Mouse (Mus musculus) midbrain, embryonic 14.5 days (tissue): ENCODE results near the gene Tspan9. TPM values are rescaled to one million over a fixed set of nuclear protein-coding genes. Genes with fewer than 3 reads are reported as not detected.

ENCODE experiments used
- ATAC-seq: fragments of 200-750 bp; cut with Nextera tagmentation; 2 replicates; pipeline ENCODE4 v1.8.0; 2017; ENCODE audit warnings: moderate number of reproducible peaks, moderate library complexity; ENCODE audit not compliant: low FRiP score, low TSS enrichment
- DNase-seq: peaks from one replicate; pipeline ENCODE4 v3.0.0-alpha.2; 2015
- H3K27ac ChIP-seq: fragments of 300-500 bp; sonication (generic); replicated peaks from 2 replicates; pipeline ENCODE4 v1.5.1; 2014; ENCODE audit warnings: mild to moderate bottlenecking, low read depth, low read length, moderate library complexity
- H3K27me3 ChIP-seq: fragments of 300-500 bp; sonication (generic); 2 replicates; pipeline ENCODE4 v1.6.1; 2014; ENCODE audit warnings: low read length, control low read depth, mixed read lengths; ENCODE audit not compliant: control insufficient read depth, insufficient read depth
- H3K36me3 ChIP-seq: fragments of 300-500 bp; sonication (generic); 2 replicates; pipeline ENCODE4 v1.6.1; 2014; ENCODE audit warnings: low read length, control low read depth; ENCODE audit not compliant: control insufficient read depth, insufficient read depth
- H3K4me1 ChIP-seq: fragments of 300-500 bp; sonication (generic); 2 replicates; pipeline ENCODE4 v1.6.1; 2014; ENCODE audit warnings: mild to moderate bottlenecking, antibody characterized with exemption, low read length, control low read depth; ENCODE audit not compliant: control insufficient read depth, insufficient read depth
- H3K4me2 ChIP-seq: fragments of 300-500 bp; sonication (generic); 2 replicates; pipeline ENCODE4 v1.6.1; 2014; ENCODE audit warnings: mild to moderate bottlenecking, low read length, moderate library complexity
- H3K4me3 ChIP-seq: fragments of 300-500 bp; sonication (generic); replicated peaks from 2 replicates; pipeline ENCODE4 v1.5.1; 2014; ENCODE audit warnings: low read depth, low read length
- H3K9ac ChIP-seq: fragments of 300-500 bp; sonication (generic); replicated peaks from 2 replicates; pipeline ENCODE4 v1.6.1; 2014; ENCODE audit warnings: mild to moderate bottlenecking, low read length, moderate library complexity
- H3K9me3 ChIP-seq: fragments of 300-500 bp; sonication (generic); 2 replicates; pipeline ENCODE4 v1.6.1; 2016; ENCODE audit warnings: low read length, control low read depth, mixed read lengths; ENCODE audit not compliant: control insufficient read depth
- WGBS: fragments of 180-500 bp; shearing (Covaris S2); extraction: QIAGEN DNeasy Blood & Tissue Kit; methylation state at CpG from one replicate; pipeline ENCODE4 v1.1.7; 2014; 5-methylcytosine and 5-hydroxymethylcytosine counted together
- polyA plus RNA-seq: library from polyadenylated mRNA; unstranded; fragments of >200 nt; fragmentation: Nextera tagmentation; extraction: Ambion mirVana; gene quantifications from 2 replicates; pipeline ENCODE4 v1.2.1, GENCODE M21; 2014

The Tspan9 gene
- polyA plus RNA-seq, 1 experiment from 2014 or later = 31.1 TPM

DNA sequence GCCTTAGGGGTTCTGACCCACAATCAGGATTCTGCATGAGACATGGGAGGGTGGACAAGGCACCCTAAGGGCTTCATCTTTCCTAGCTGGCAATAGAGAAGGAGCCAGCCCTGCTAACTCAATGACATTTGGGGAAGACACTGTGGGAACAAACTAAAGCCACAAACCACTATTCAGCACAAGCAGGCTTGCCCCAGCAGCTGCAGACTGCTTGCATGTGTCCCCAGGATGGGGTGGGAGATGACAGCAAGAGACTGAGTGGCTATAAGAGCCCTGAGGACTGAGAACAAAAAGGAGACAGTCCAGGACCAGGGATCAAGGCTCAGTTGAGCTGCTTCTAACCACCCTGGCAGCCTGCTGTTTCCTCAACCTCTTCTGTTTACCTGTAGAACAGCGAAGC lies 141.8 kb downstream of the Tspan9 start:
- ATAC-seq (no peak), DNase-seq (no peak)
- WGBS = 28% methylated on average over 1 of the region's 1 CpGs
- H3K36me3 ChIP-seq = no peaks in the 10 kb centered on the region
- H3K4me2 ChIP-seq = no peak overlapping the region
- H3K9ac ChIP-seq = no peak overlapping the region
- peaks cover 11% of the 10 kb centered on the region; the same call in 1 of the 2 replicates for H3K4me1 ChIP-seq
- H3K9me3 ChIP-seq = no peaks in the 10 kb centered on the region
- H3K27ac ChIP-seq = no peak overlapping the region
- no peaks in the 10 kb centered on the region for H3K27me3 ChIP-seq
- no peak overlapping the region for H3K4me3 ChIP-seq

DNA sequence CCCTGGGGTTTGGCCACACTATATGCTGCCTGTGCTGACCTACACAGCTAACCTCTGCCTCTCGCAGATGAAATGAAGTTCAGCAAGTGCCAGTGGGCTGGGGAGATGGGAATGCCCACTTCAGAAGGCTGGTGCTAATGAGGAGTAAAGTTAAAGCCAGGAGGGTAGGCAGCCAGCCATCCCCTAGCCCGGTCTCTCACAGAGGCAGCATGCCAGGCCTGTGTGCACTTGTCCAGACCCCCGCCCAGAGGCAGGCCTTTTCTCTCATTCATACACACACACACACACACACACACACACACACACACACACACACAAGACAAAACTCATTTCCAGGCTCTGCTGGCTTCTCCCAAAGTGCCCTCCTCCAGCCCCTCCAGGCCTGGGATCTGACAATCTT lies 142.6 kb downstream of the Tspan9 start:
- 0 out of 2 replicates have a peak, but pooled peaks have one; percentile 26 for ATAC-seq
- Histone ChIP-seq H3K4me1 (0 out of 2 replicates have a peak, but pooled peaks cover 7% of the 10 kb centered on the region), H3K9ac (no peak overlapping the region), H3K4me2 (no peak overlapping the region), H3K36me3 (no peaks in the 10 kb centered on the region), H3K27ac (no peak overlapping the region), H3K27me3 (no peaks in the 10 kb centered on the region), H3K9me3 (no peaks in the 10 kb centered on the region), H3K4me3 (no peak overlapping the region)
- WGBS = 76% methylated on average over 3 of the region's 3 CpGs
- no peak for DNase-seq

DNA sequence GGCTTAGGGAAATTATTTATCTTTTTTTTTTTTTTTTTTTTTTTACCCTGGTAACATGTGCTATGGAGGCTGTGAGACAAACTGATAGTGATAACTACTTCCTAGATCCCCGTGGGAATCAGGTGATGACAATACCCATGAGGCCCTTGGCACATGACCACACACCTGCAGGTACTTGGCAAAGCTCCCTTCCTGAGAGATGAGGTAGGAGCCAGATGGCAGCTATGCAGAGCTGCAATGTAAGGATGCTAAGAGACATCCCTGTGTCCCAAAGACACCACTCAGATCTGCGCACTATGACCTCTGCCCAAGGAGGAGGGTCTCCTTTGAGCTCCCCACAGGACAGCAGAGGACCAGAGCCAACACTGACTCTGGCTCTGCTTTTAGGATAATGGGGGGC lies 144.3 kb downstream of the Tspan9 start:
- Histone ChIP-seq H3K4me2 (no peak overlapping the region), H3K27me3 (no peaks in the 10 kb centered on the region), H3K9ac (no peak overlapping the region), H3K4me1 (0 out of 2 replicates have a peak, but pooled peaks cover 6% of the 10 kb centered on the region), H3K36me3 (no peaks in the 10 kb centered on the region), H3K27ac (no peak overlapping the region), H3K4me3 (no peak overlapping the region), H3K9me3 (no peaks in the 10 kb centered on the region)
- 87% methylated on average over 2 of the region's 2 CpGs for WGBS
- no peak for ATAC-seq
- DNase-seq = no peak

DNA sequence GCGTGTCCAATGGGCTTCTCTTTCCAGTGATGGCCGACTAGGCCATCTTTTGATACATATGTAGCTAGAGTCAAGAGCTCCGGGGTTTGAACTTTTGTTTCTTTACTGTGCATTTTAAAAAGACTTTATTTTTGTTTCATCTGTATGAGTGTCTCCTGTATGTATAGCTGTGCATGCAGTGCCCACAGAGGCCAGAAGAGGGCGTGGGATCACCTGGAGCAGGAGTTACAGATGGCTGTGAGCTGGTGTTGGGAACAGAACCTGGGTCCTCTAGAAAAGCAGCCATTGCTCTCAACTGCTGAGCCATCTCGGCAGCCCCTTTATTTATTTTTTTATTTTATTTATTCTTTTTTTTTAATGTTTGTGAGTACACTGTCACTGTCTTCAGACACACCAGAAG lies 146.5 kb downstream of the Tspan9 start:
- DNase-seq = no peak
- 78% methylated on average over 4 of the region's 5 CpGs for WGBS
- no peak for ATAC-seq

DNA sequence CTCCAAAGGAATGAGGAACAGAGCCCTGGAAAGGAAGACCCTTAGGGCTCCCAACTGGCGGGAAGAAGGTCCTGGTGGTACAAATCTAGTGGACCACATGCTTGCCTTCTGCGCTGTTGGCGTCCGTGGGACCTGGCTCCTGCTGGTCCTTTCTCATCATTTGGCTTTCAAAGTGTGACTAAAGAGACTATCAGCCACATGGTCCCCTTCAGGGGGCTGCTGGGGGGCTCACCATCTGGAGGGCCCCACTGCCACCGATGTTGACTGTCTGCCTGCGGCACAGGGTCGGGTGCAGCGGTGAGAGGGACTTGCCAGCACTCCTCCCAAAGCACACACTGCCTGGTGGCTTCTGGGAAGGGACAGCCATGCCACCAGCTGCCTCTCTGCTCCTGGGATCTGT lies 150.4 kb downstream of the Tspan9 start:
- no peaks in the 10 kb centered on the region for H3K27me3 ChIP-seq
- no peaks in the 10 kb centered on the region for H3K36me3 ChIP-seq
- WGBS = 87% methylated on average over 8 of the region's 8 CpGs
- no peak overlapping the region for H3K9ac ChIP-seq
- H3K4me2 ChIP-seq = no peak overlapping the region
- no peaks in the 10 kb centered on the region for H3K4me1 ChIP-seq
- DNase-seq (no peak), ATAC-seq (no peak)
- H3K4me3 ChIP-seq = no peak overlapping the region
- H3K9me3 ChIP-seq = no peaks in the 10 kb centered on the region
- no peak overlapping the region for H3K27ac ChIP-seq

More for the DNA sequence above, 146.5 kb downstream of the Tspan9 start:
- H3K9me3 ChIP-seq = no peaks in the 10 kb centered on the region
- no peak overlapping the region for H3K27ac ChIP-seq
- H3K4me1 ChIP-seq = 0 out of 2 replicates have a peak, but pooled peaks cover 2% of the 10 kb centered on the region
- no peaks in the 10 kb centered on the region for H3K27me3 ChIP-seq
- H3K9ac ChIP-seq = no peak overlapping the region
- no peak overlapping the region for H3K4me2 ChIP-seq
- no peaks in the 10 kb centered on the region for H3K36me3 ChIP-seq
- no peak overlapping the region for H3K4me3 ChIP-seq

DNA sequence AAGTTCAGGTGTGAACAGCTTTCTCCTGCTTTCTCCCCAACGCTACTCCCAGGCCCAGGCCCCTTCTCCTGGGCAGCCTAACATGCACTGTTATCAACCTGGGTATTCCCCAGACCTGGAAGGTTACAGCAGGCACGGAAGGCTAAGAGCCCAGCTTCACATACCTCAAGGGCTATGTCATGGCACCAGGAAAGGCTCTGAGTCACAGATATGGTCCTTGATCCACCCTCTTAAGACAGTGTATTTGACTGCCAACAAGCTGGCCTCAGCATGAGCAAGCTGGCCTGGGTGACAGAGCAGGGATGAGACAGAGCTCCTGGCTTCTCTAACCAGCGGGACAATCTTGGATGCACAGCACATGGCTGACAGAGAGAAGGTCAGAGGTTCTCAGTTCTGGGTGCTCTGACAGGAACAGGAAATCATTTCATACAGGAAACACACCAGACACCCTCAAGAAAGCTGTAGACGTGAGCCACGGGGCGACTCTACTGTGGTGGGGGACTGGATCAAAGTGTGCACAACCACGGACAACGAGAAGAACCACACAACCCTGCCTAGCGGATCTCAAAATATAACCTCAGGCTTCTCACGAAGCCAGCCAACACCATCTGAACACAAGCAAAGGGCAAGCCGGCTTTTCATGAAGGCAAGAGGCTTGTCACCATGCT lies 151.8 kb downstream of the Tspan9 start:
- no peaks in the 10 kb centered on the region for H3K4me1 ChIP-seq
- H3K27me3 ChIP-seq = no peaks in the 10 kb centered on the region
- no peaks in the 10 kb centered on the region for H3K36me3 ChIP-seq
- 93% methylated on average over 11 of the region's 11 CpGs for WGBS
- no peak overlapping the region for H3K4me2 ChIP-seq
- H3K9me3 ChIP-seq = no peaks in the 10 kb centered on the region
- ATAC-seq (no peak), DNase-seq (no peak)
- H3K4me3 ChIP-seq = no peak overlapping the region
- no peak overlapping the region for H3K9ac ChIP-seq
- H3K27ac ChIP-seq = no peak overlapping the region

DNA sequence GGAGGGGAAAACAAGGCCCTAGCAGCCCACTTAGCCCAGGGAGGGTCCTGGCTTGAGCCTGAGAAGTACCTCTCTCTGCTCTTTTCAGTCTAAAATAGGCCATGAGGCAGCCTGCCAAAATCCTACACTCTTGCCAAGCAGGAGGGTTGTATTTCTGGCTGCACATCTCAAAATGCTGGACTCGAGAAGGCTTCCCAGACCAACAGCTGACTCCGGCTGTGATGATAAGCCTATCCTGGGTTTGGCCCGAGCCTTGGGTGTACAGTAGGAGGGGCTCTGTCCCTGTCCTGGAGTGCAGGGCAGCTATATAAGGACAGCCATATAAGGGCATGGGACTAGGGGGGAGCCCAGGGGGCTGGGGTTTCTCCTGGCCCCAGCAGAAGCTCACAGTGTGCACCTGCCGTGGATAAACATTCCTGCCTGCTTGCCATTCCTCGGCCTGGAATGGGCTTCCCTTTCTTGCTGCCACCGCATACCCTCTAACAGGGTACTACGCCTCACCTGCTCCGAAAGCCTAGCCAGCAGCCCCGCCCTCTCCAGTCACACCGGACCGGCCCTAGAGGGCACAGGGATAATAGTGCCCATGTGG lies 153.7 kb downstream of the Tspan9 start:
- ATAC-seq (no peak), DNase-seq (peak; percentile 60)
- Histone ChIP-seq H3K9me3 (no peaks in the 10 kb centered on the region), H3K36me3 (no peaks in the 10 kb centered on the region), H3K27me3 (no peaks in the 10 kb centered on the region), H3K9ac (no peak overlapping the region), H3K27ac (no peak overlapping the region), H3K4me2 (no peak overlapping the region), H3K4me1 (no peaks in the 10 kb centered on the region), H3K4me3 (no peak overlapping the region)
- 73% methylated on average over 11 of the region's 11 CpGs for WGBS

DNA sequence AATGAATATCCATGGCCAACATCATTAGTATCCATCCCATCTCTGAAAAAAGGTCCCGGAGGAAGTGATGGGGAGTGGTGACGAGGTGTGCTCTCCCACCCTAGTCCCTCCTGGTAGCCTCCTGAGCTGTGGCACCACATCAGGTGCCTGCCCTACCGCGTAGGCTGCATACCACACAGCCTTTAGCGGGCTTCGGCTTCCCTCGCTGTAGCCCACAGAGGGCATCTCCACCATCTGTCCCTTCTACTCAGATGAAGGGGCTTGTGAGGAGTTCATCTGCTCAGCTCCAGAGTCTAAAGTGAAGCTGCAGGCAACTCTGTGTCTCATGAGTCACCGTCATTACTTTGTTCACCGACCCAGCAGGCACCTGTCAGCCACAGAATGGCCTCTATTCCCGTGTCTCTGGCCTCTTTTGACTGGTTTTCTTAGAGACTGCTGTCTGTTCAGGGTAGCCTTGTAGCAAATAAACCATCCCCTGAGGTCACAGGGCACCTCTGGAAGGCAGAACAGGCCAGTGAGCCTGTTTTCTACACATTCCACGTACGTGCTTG lies 154.4 kb downstream of the Tspan9 start:
- H3K9ac ChIP-seq = no peak overlapping the region
- ATAC-seq (no peak), DNase-seq (no peak)
- no peaks in the 10 kb centered on the region for H3K9me3 ChIP-seq
- H3K4me1 ChIP-seq = no peaks in the 10 kb centered on the region
- 71% methylated on average over 12 of the region's 12 CpGs for WGBS
- no peaks in the 10 kb centered on the region for H3K27me3 ChIP-seq
- no peaks in the 10 kb centered on the region for H3K36me3 ChIP-seq
- no peak overlapping the region for H3K4me2 ChIP-seq
- no peak overlapping the region for H3K4me3 ChIP-seq
- H3K27ac ChIP-seq = no peak overlapping the region

DNA sequence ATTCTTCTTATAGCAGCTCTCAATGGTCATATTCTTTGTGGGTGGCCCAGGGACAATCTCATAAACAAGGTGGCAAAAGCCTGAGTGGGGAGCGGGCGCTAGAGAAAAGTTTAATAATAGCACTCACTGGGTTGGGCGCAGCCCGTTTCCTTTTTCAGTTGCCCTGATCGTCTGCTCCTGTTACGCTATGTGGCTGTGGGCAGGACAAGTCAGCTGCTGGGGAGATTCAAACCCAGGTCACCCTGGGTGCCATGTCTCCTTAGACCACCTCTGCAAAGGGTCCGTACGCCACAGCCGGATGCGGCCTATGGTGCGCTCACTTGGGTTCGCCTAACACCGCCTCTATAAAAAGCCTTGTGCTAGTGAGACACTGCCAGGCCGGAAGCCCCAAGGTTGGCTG lies 156.0 kb downstream of the Tspan9 start:
- Histone ChIP-seq H3K4me3 (no peak overlapping the region), H3K4me1 (no peaks in the 10 kb centered on the region), H3K4me2 (no peak overlapping the region), H3K27me3 (no peaks in the 10 kb centered on the region), H3K9me3 (no peaks in the 10 kb centered on the region), H3K9ac (no peak overlapping the region), H3K36me3 (no peaks in the 10 kb centered on the region), H3K27ac (no peak overlapping the region)
- whole genome bisulfite sequencing = 96% methylated on average over 14 of the region's 14 CpGs
- ATAC-seq = no peak
- DNase-seq = no peak
